Mouse (Mus musculus): ENCODE results near the gene Olfr424. TPM values are rescaled to one million over a fixed set of nuclear protein-coding genes. Genes with fewer than 3 reads are reported as not detected.

Olfr424 gene
- polyA plus RNA-seq, 1 experiment from 2014 or later = not detected

DNA sequence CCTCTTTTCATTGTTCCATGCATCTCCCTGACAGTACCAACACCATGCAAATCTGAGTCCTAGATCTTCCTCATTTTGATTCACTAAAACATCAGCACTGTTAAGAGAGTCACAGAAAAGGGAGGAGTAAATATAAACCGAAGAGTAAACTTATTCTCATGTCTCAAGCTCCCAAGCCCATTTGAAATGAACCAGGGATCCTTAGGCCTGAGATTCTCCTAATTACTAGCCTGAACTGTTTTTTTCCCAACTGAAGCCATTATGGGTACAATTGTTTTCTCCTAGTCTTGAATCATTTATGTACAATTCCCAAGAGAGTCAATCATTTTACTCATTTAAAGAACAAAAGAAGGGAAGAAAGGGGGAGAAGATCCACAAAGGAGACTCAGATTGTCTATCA is 24.0 kb downstream of the Olfr424 start, which contains the start of gene Olfr420:
Olfr420 (plus strand) TSS at position 301 of the 400 bp plus-strand sequence.
- Histone ChIP-seq H3K4me2 (ENCODE audit: low read length) (no peak within 1 kb of the TSS), H3K36me3 (ENCODE audit: control insufficient read depth, insufficient read depth, low read length) (no peaks in the 10 kb centered on the region), H3K9me3 (ENCODE audit: control insufficient read depth, low read length) (no peaks in the 10 kb centered on the region), H3K9ac (ENCODE audit: low read length) (no peak within 1 kb of the TSS), H3K27me3 (replicated peaks; ENCODE audit: control insufficient read depth, insufficient read depth, low read length) (no peaks in the 10 kb centered on the region), H3K27ac (ENCODE audit: low read depth) (no peak within 1 kb of the TSS), H3K4me1 (replicated peaks; ENCODE audit: control insufficient read depth, insufficient read depth, low read length) (no peaks in the 10 kb centered on the region), H3K4me3 (ENCODE audit: low read depth, low read length) (no peak within 1 kb of the TSS)
- DNase-seq (ENCODE audit: low spot score) = no peak
- 94% methylated on average over 1 of the region's 1 CpGs for whole genome bisulfite sequencing
- ATAC-seq (replicated peaks; ENCODE audit: low FRiP score, low TSS enrichment, low read depth) = no peak

GRCm38 (mm10) chr1:174157622-174158021 is 26.3 kb downstream of the Olfr424 start:
- H3K9me3 ChIP-seq (ENCODE audit: control insufficient read depth, low read length) = no peaks in the 10 kb centered on the region
- H3K27me3 ChIP-seq (replicated peaks; ENCODE audit: control insufficient read depth, insufficient read depth, low read length) = no peaks in the 10 kb centered on the region
- H3K9ac ChIP-seq (ENCODE audit: low read length) = no peak overlapping the region
- no peak overlapping the region for H3K27ac ChIP-seq (ENCODE audit: low read depth)
- H3K4me2 ChIP-seq (ENCODE audit: low read length) = no peak overlapping the region
- no peak overlapping the region for H3K4me3 ChIP-seq (ENCODE audit: low read depth, low read length)
- H3K4me1 ChIP-seq (replicated peaks; ENCODE audit: control insufficient read depth, insufficient read depth, low read length) = no peaks in the 10 kb centered on the region
- DNase-seq (ENCODE audit: low spot score) = no peak
- no peak for ATAC-seq (replicated peaks; ENCODE audit: low FRiP score, low TSS enrichment, low read depth)
- H3K36me3 ChIP-seq (ENCODE audit: control insufficient read depth, insufficient read depth, low read length) = no peaks in the 10 kb centered on the region
- WGBS = 92% methylated on average over 3 of the region's 3 CpGs

DNA sequence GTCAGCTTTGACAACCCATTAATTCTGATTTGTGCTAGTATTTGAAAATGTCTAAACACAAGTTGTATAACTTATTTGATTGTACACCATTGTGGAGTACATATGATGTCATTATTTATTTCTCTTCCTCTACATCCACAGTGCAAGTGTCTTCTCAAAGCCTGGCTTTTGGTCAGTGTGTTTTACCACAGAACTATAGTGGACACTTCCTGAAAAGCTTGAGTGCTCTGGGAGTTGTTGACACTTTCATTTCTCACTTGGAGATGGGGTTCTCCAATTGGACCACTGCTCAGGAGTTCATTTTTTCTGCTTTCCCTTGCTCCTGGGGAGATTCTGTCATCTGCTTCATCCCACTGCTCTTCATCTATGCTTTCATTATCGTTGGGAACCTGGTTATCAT is 27.2 kb downstream of the Olfr424 start:
- H3K9me3 ChIP-seq (ENCODE audit: control insufficient read depth, low read length) = no peaks in the 10 kb centered on the region
- H3K4me2 ChIP-seq (ENCODE audit: low read length) = no peak overlapping the region
- H3K9ac ChIP-seq (ENCODE audit: low read length) = no peak overlapping the region
- no peak overlapping the region for H3K27ac ChIP-seq (ENCODE audit: low read depth)
- WGBS = 73% methylated on average over 1 of the region's 1 CpGs
- H3K4me3 ChIP-seq (ENCODE audit: low read depth, low read length) = no peak overlapping the region
- no peaks in the 10 kb centered on the region for H3K36me3 ChIP-seq (ENCODE audit: control insufficient read depth, insufficient read depth, low read length)
- DNase-seq (ENCODE audit: low spot score) = no peak
- no peaks in the 10 kb centered on the region for H3K4me1 ChIP-seq (replicated peaks; ENCODE audit: control insufficient read depth, insufficient read depth, low read length)
- ATAC-seq (replicated peaks; ENCODE audit: low FRiP score, low TSS enrichment, low read depth) = no peak
- no peaks in the 10 kb centered on the region for H3K27me3 ChIP-seq (replicated peaks; ENCODE audit: control insufficient read depth, insufficient read depth, low read length)

GRCm38 (mm10) chr1:174159095-174159494 is 27.8 kb downstream of the Olfr424 start:
- DNase-seq (ENCODE audit: low spot score) (no peak), ATAC-seq (replicated peaks; ENCODE audit: low FRiP score, low TSS enrichment, low read depth) (no peak)
- no peaks in the 10 kb centered on the region for H3K36me3 ChIP-seq (ENCODE audit: control insufficient read depth, insufficient read depth, low read length)
- no peak overlapping the region for H3K9ac ChIP-seq (ENCODE audit: low read length)
- H3K4me1 ChIP-seq (replicated peaks; ENCODE audit: control insufficient read depth, insufficient read depth, low read length) = no peaks in the 10 kb centered on the region
- H3K27ac ChIP-seq (ENCODE audit: low read depth) = no peak overlapping the region
- H3K4me3 ChIP-seq (ENCODE audit: low read depth, low read length) = no peak overlapping the region
- H3K9me3 ChIP-seq (ENCODE audit: control insufficient read depth, low read length) = no peaks in the 10 kb centered on the region
- WGBS = 93% methylated on average over 10 of the region's 10 CpGs
- H3K27me3 ChIP-seq (replicated peaks; ENCODE audit: control insufficient read depth, insufficient read depth, low read length) = no peaks in the 10 kb centered on the region
- no peak overlapping the region for H3K4me2 ChIP-seq (ENCODE audit: low read length)

DNA sequence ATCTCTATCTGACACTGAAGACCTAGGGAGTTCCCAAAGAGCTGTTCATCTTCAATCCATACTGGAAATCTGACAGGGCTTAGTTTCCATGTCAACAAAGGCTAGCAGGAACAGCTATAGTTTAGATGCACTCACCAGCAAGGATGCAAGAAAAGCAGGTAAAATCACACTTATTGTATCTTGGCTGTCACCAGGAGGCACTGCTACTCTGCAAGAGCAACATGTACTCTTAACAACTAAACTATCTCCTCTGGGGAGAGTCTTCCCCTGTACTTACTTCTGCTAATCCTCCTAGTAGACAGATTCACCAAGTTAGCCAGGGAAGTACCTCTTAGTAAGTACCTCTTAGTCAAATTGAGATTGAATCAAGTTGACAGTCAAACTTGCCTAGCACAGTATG is 37.7 kb downstream of the Olfr424 start:
- Histone ChIP-seq H3K4me3 (ENCODE audit: low read depth, low read length) (no peak overlapping the region), H3K4me1 (replicated peaks; ENCODE audit: control insufficient read depth, insufficient read depth, low read length) (no peaks in the 10 kb centered on the region), H3K9me3 (ENCODE audit: control insufficient read depth, low read length) (no peaks in the 10 kb centered on the region), H3K27me3 (replicated peaks; ENCODE audit: control insufficient read depth, insufficient read depth, low read length) (no peaks in the 10 kb centered on the region), H3K27ac (ENCODE audit: low read depth) (no peak overlapping the region), H3K4me2 (ENCODE audit: low read length) (no peak overlapping the region), H3K9ac (ENCODE audit: low read length) (no peak overlapping the region), H3K36me3 (ENCODE audit: control insufficient read depth, insufficient read depth, low read length) (no peaks in the 10 kb centered on the region)
- DNase-seq (ENCODE audit: low spot score) (no peak), ATAC-seq (replicated peaks; ENCODE audit: low FRiP score, low TSS enrichment, low read depth) (no peak)

GRCm38 (mm10) chr1:174170706-174171501 is 39.6 kb downstream of the Olfr424 start:
- Histone ChIP-seq H3K27me3 (replicated peaks; ENCODE audit: control insufficient read depth, insufficient read depth, low read length) (no peaks in the 10 kb centered on the region), H3K4me3 (ENCODE audit: low read depth, low read length) (no peak overlapping the region), H3K4me2 (ENCODE audit: low read length) (no peak overlapping the region), H3K4me1 (replicated peaks; ENCODE audit: control insufficient read depth, insufficient read depth, low read length) (no peaks in the 10 kb centered on the region), H3K27ac (ENCODE audit: low read depth) (no peak overlapping the region), H3K9me3 (ENCODE audit: control insufficient read depth, low read length) (no peaks in the 10 kb centered on the region), H3K9ac (ENCODE audit: low read length) (no peak overlapping the region), H3K36me3 (ENCODE audit: control insufficient read depth, insufficient read depth, low read length) (no peaks in the 10 kb centered on the region)
- no peak for DNase-seq (ENCODE audit: low spot score)
- 52% methylated on average over 5 of the region's 5 CpGs for WGBS
- no peak for ATAC-seq (replicated peaks; ENCODE audit: low FRiP score, low TSS enrichment, low read depth)

DNA sequence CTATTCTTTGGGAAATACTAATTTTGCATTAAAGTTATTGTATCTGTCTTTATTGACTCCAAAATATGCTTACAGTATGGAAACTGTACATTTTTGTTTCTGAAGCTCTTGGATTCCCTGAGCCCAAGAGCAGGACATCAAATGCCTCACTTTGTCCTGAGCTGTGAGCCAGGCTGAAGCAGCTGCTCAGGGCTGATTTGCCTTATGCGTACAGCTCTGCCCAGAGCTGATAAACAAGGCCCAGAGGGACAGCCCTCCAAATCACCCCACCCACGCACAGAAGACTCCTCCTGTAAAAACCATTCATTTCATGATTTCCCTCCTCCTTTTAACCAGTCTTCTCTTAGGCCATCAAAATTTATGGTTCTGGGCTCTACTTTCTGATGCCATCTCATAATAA is 40.2 kb downstream of the Olfr424 start:
- no peaks in the 10 kb centered on the region for H3K4me1 ChIP-seq (replicated peaks; ENCODE audit: control insufficient read depth, insufficient read depth, low read length)
- no peaks in the 10 kb centered on the region for H3K36me3 ChIP-seq (ENCODE audit: control insufficient read depth, insufficient read depth, low read length)
- no peak for ATAC-seq (replicated peaks; ENCODE audit: low FRiP score, low TSS enrichment, low read depth)
- no peak overlapping the region for H3K4me3 ChIP-seq (ENCODE audit: low read depth, low read length)
- 38% methylated on average over 2 of the region's 2 CpGs for WGBS
- no peaks in the 10 kb centered on the region for H3K9me3 ChIP-seq (ENCODE audit: control insufficient read depth, low read length)
- no peaks in the 10 kb centered on the region for H3K27me3 ChIP-seq (replicated peaks; ENCODE audit: control insufficient read depth, insufficient read depth, low read length)
- no peak for DNase-seq (ENCODE audit: low spot score)
- H3K4me2 ChIP-seq (ENCODE audit: low read length) = no peak overlapping the region
- no peak overlapping the region for H3K9ac ChIP-seq (ENCODE audit: low read length)
- no peak overlapping the region for H3K27ac ChIP-seq (ENCODE audit: low read depth)

- no peak within 1 kb of the TSS for H3K27ac ChIP-seq (ENCODE audit: low read depth)
- no peaks in the 10 kb centered on the region for H3K9me3 ChIP-seq (ENCODE audit: control insufficient read depth, low read length)
- H3K4me2 ChIP-seq (ENCODE audit: low read length) = no peak within 1 kb of the TSS
- no peak within 1 kb of the TSS for H3K9ac ChIP-seq (ENCODE audit: low read length)
- H3K27me3 ChIP-seq (replicated peaks; ENCODE audit: control insufficient read depth, insufficient read depth, low read length) = no peaks in the 10 kb centered on the region
- DNase-seq (ENCODE audit: low spot score) (no peak), ATAC-seq (replicated peaks; ENCODE audit: low FRiP score, low TSS enrichment, low read depth) (no peak)
- no peaks in the 10 kb centered on the region for H3K4me1 ChIP-seq (replicated peaks; ENCODE audit: control insufficient read depth, insufficient read depth, low read length)
- WGBS = 38% methylated on average over 3 of the region's 3 CpGs
- H3K36me3 ChIP-seq (ENCODE audit: control insufficient read depth, insufficient read depth, low read length) = no peaks in the 10 kb centered on the region
- no peak within 1 kb of the TSS for H3K4me3 ChIP-seq (ENCODE audit: low read depth, low read length)
These were observed 41.3 kb downstream of the Olfr424 start, which contains the start of gene Spta1 for GRCm38 (mm10) chr1:174172605-174173004. Gene Spta1, plus strand, starts transcription at chr1:174172776.
